Mouse (Mus musculus): ENCODE data around the gene Map3k5. TPM values are rescaled to one million over a fixed set of nuclear protein-coding genes. Genes with fewer than 3 reads are reported as not detected.

Gene Map3k5
- polyA plus RNA-seq, 1 experiment: 11.3 TPM

GRCm38 (mm10) chr10:20076541-20077469 lies 142.5 kb downstream of the Map3k5 start:
- 51% methylated on average over 13 of the region's 13 CpGs for WGBS
- Histone ChIP-seq H3K27ac (ENCODE audit: insufficient read depth, low read depth, low read length) (peak overlapping the region; percentile 27; the same call in 1 of the 2 replicates), H3K4me1 (ENCODE audit: control insufficient read depth, insufficient read depth, low read length) (peaks cover 16% of the 10 kb centered on the region; the same call in 1 of the 2 replicates), H3K27me3 (replicated peaks; ENCODE audit: control insufficient read depth, insufficient read depth, low read length) (no peaks in the 10 kb centered on the region), H3K36me3 (ENCODE audit: control insufficient read depth, insufficient read depth, low read length) (peaks cover 2% of the 10 kb centered on the region; the same call in 1 of the 2 replicates), H3K4me3 (ENCODE audit: insufficient read depth, low read depth, low read length) (no peak overlapping the region)
- DNase-seq: peak; percentile 43
- TF ChIP-seq CTCF (conservative IDR thresholded peaks at IDR 0.05; ENCODE audit: insufficient read depth, insufficient read length, low read depth, low read length) (no peak), POLR2A (IDR thresholded peaks at IDR 0.05; ENCODE audit: low read depth, low read length) (no peak)

GRCm38 (mm10) chr10:20078350-20078749 lies 144.1 kb downstream of the Map3k5 start:
- Histone ChIP-seq H3K36me3 (ENCODE audit: control insufficient read depth, insufficient read depth, low read length) (peaks cover 5% of the 10 kb centered on the region), H3K4me1 (ENCODE audit: control insufficient read depth, insufficient read depth, low read length) (peaks cover 6% of the 10 kb centered on the region; the same call in 1 of the 2 replicates), H3K27ac (ENCODE audit: insufficient read depth, low read depth, low read length) (0 out of 2 replicates have a peak overlapping the region, but pooled peaks have one; percentile 11), H3K27me3 (replicated peaks; ENCODE audit: control insufficient read depth, insufficient read depth, low read length) (no peaks in the 10 kb centered on the region), H3K4me3 (ENCODE audit: insufficient read depth, low read depth, low read length) (no peak overlapping the region)
- DNase-seq: peak; percentile 78
- TF ChIP-seq CTCF (conservative IDR thresholded peaks at IDR 0.05; ENCODE audit: insufficient read depth, insufficient read length, low read depth, low read length): no peak
- TF ChIP-seq POLR2A (IDR thresholded peaks at IDR 0.05; ENCODE audit: low read depth, low read length): no peak
- WGBS: 70% methylated on average over 2 of the region's 2 CpGs

DNA sequence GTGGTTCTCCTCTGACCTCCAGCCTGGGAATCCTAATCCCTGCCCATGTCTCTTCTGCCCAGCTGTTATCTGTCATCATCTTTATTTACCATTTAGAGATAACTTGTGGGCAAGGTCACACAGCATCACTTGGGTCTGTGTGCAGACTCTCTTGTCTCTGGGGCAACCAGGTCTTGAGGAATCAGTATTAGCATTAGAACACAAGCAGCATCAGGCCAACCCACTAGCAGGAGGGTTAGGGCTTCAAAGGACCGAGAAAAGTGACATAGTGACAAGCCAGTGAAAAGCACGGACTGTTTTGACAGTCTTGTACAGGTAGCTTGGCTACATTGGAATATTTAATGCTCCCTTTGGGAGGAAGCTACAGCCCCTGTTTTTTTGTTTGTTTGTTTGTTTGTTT lies 153.6 kb downstream of the Map3k5 start:
- peaks cover under 1% of the 10 kb centered on the region; the same call in 1 of the 2 replicates for H3K36me3 ChIP-seq (ENCODE audit: control insufficient read depth, insufficient read depth, low read length)
- no peaks in the 10 kb centered on the region for H3K4me1 ChIP-seq (ENCODE audit: control insufficient read depth, insufficient read depth, low read length)
- 73% methylated on average over 2 of the region's 2 CpGs for WGBS
- no peak for DNase-seq
- no peaks in the 10 kb centered on the region for H3K27me3 ChIP-seq (replicated peaks; ENCODE audit: control insufficient read depth, insufficient read depth, low read length)
- no peak overlapping the region for H3K4me3 ChIP-seq (ENCODE audit: insufficient read depth, low read depth, low read length)
- TF ChIP-seq CTCF (conservative IDR thresholded peaks at IDR 0.05; ENCODE audit: insufficient read depth, insufficient read length, low read depth, low read length) (no peak), POLR2A (IDR thresholded peaks at IDR 0.05; ENCODE audit: low read depth, low read length) (no peak)
- H3K27ac ChIP-seq (ENCODE audit: insufficient read depth, low read depth, low read length): no peak overlapping the region

DNA sequence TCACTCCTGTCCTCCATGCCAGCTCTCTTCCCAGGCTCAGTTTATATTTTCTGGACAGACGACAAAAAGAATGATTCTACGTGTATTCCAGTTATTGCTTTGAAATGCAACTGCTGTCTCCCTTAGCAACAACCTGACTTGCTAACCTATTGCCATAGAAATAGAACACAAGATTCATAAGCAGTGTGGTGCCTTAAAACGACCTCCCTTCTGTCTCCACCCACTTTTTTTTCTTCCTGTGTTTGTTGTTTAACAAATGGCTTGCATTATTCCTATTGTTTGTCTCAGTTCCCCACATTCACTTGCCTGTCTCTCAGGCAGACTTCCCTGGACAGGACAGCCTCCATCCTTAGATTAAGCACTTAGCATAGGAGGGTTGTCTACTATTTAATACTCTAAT lies 154.8 kb downstream of the Map3k5 start:
- no peak overlapping the region for H3K27ac ChIP-seq (ENCODE audit: insufficient read depth, low read depth, low read length)
- DNase-seq: no peak
- H3K4me1 ChIP-seq (ENCODE audit: control insufficient read depth, insufficient read depth, low read length): no peaks in the 10 kb centered on the region
- H3K4me3 ChIP-seq (ENCODE audit: insufficient read depth, low read depth, low read length): no peak overlapping the region
- H3K27me3 ChIP-seq (replicated peaks; ENCODE audit: control insufficient read depth, insufficient read depth, low read length): no peaks in the 10 kb centered on the region
- H3K36me3 ChIP-seq (ENCODE audit: control insufficient read depth, insufficient read depth, low read length): no peaks in the 10 kb centered on the region
- no peak for TF ChIP-seq POLR2A (IDR thresholded peaks at IDR 0.05; ENCODE audit: low read depth, low read length)
- TF ChIP-seq CTCF (conservative IDR thresholded peaks at IDR 0.05; ENCODE audit: insufficient read depth, insufficient read length, low read depth, low read length): no peak
- WGBS: 62% methylated on average over 3 of the region's 3 CpGs

DNA sequence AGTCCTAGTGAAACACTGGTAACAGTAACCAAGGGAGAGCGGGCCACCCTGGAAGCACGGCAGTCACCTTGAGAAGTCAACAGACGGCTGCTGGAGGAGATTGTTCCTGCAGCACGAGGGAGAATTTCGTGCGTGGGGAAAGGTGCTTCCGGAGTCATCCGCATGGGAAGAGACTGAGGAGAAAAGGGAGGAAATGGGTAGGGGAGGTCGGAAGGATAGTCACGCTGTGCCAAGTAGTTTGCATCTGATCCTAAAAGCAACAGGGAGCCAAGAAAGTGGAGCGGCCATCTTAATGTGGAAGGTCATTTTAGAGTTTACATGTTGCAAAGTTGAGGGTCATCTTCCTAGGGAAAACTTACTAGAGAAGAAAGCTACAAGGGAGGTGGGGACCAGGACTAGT lies 155.9 kb downstream of the Map3k5 start:
- DNase-seq: no peak
- 87% methylated on average over 11 of the region's 11 CpGs for WGBS
- Histone ChIP-seq H3K27ac (ENCODE audit: insufficient read depth, low read depth, low read length) (no peak overlapping the region), H3K36me3 (ENCODE audit: control insufficient read depth, insufficient read depth, low read length) (no peaks in the 10 kb centered on the region), H3K4me1 (ENCODE audit: control insufficient read depth, insufficient read depth, low read length) (no peaks in the 10 kb centered on the region), H3K27me3 (replicated peaks; ENCODE audit: control insufficient read depth, insufficient read depth, low read length) (no peaks in the 10 kb centered on the region), H3K4me3 (ENCODE audit: insufficient read depth, low read depth, low read length) (no peak overlapping the region)
- TF ChIP-seq POLR2A (IDR thresholded peaks at IDR 0.05; ENCODE audit: low read depth, low read length) (no peak), CTCF (conservative IDR thresholded peaks at IDR 0.05; ENCODE audit: insufficient read depth, insufficient read length, low read depth, low read length) (no peak)

- 93% methylated on average over 2 of the region's 2 CpGs for WGBS
- no peaks in the 10 kb centered on the region for H3K4me1 ChIP-seq (ENCODE audit: control insufficient read depth, insufficient read depth, low read length)
- DNase-seq: no peak
These were observed 157.1 kb downstream of the Map3k5 start for GRCm38 (mm10) chr10:20091416-20091815.

GRCm38 (mm10) chr10:20092371-20092770 lies 158.1 kb downstream of the Map3k5 start:
- Histone ChIP-seq H3K4me1 (ENCODE audit: control insufficient read depth, insufficient read depth, low read length) (no peaks in the 10 kb centered on the region), H3K36me3 (ENCODE audit: control insufficient read depth, insufficient read depth, low read length) (no peaks in the 10 kb centered on the region), H3K27me3 (replicated peaks; ENCODE audit: control insufficient read depth, insufficient read depth, low read length) (no peaks in the 10 kb centered on the region), H3K4me3 (ENCODE audit: insufficient read depth, low read depth, low read length) (no peak overlapping the region), H3K27ac (ENCODE audit: insufficient read depth, low read depth, low read length) (no peak overlapping the region)
- no peak for DNase-seq
- no peak for TF ChIP-seq POLR2A (IDR thresholded peaks at IDR 0.05; ENCODE audit: low read depth, low read length)
- TF ChIP-seq CTCF (conservative IDR thresholded peaks at IDR 0.05; ENCODE audit: insufficient read depth, insufficient read length, low read depth, low read length): no peak
- 67% methylated on average over 3 of the region's 3 CpGs for WGBS

More at GRCm38 (mm10) chr10:20091416-20091815, 157.1 kb downstream of the Map3k5 start:
- Histone ChIP-seq H3K27me3 (replicated peaks; ENCODE audit: control insufficient read depth, insufficient read depth, low read length) (no peaks in the 10 kb centered on the region), H3K4me3 (ENCODE audit: insufficient read depth, low read depth, low read length) (no peak overlapping the region), H3K36me3 (ENCODE audit: control insufficient read depth, insufficient read depth, low read length) (no peaks in the 10 kb centered on the region), H3K27ac (ENCODE audit: insufficient read depth, low read depth, low read length) (no peak overlapping the region)
- TF ChIP-seq POLR2A (IDR thresholded peaks at IDR 0.05; ENCODE audit: low read depth, low read length) (no peak), CTCF (conservative IDR thresholded peaks at IDR 0.05; ENCODE audit: insufficient read depth, insufficient read length, low read depth, low read length) (no peak)
